In the genomic region with DNA sequence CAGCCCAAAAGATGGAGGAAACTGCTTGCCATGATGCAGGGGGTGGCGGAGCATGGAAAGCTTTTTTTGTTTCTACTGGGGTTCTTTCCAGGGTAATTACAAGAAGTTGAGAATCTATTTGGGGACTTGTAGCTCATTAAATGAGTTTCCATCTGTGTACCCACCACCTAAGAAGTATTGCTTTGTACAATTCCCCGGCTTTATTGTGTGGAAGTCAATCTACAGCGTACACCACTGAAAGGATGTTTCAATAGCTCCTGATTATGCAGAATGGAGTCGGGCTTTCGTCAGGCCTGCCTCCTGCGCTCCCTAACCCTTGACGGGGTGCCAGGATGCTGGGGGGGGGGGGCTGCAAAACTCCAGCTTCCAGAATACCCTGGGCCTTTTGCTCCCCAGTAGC, we compare ENCODE assay signal across 21 mouse cellular contexts.
DNase-seq lines count a peak whose midpoint lies in the region; ATAC-seq and TF ChIP-seq lines count a peak whose summit lies in the region.
"Had no signal": no experiment of that assay in that cellular context is flagged by ENCODE, and none has a peak within 500 bp of the region (broad histone marks: within the 10 kb centered on the region; RNA-seq: fewer than 3 reads in every experiment).

No protein-coding gene starts in this region.

- 0 out of 2 replicates have a peak, but pooled peaks have one; percentile 18 for ATAC-seq in midbrain, embryonic 13.5 days
- ATAC-seq in midbrain, postnatal 0 days (ENCODE audit: low FRiP score): no peak
- ATAC-seq in forebrain, embryonic 14.5 days: peak; percentile 82; the same call in 1 of the 2 replicates
- ATAC-seq in hindbrain, embryonic 13.5 days (ENCODE audit: low FRiP score): 0 out of 2 replicates have a peak, but pooled peaks have one; percentile 50
- ATAC-seq in neural tube, embryonic 14.5 days (ENCODE audit: low read depth): 0 out of 2 replicates have a peak, but pooled peaks have one; percentile 35
- ATAC-seq in activated CD4-positive, CD25-positive, alpha-beta regulatory T cell, adult 4 months: no peak
- ATAC-seq: intestine, embryonic 16.5 days had no signal

- peak overlapping the region; percentile 80 for H3K27ac ChIP-seq in midbrain, embryonic 13.5 days
- no peak overlapping the region for H3K27ac ChIP-seq in midbrain, postnatal 0 days (ENCODE audit: low read depth, low read length)
- no peak overlapping the region for H3K27ac ChIP-seq in forebrain, embryonic 14.5 days (ENCODE audit: low read depth, low read length)
- H3K27ac ChIP-seq in hindbrain, embryonic 13.5 days: peak overlapping the region; percentile 88
- H3K27ac ChIP-seq in neural tube, embryonic 14.5 days (ENCODE audit: low read depth, low read length): peak overlapping the region; percentile 66
- H3K27ac ChIP-seq: heart, adult 2 months; heart, embryonic 15.5 days; left cerebral cortex, adult 2 months; limb, embryonic 10.5 days had no signal

- H3K9ac ChIP-seq in midbrain, embryonic 13.5 days (replicated peaks): no peak overlapping the region
- H3K9ac ChIP-seq in midbrain, postnatal 0 days (replicated peaks; ENCODE audit: low read length, poor library complexity, severe bottlenecking): no peak overlapping the region
- H3K9ac ChIP-seq in forebrain, embryonic 14.5 days (ENCODE audit: low read length): no peak overlapping the region; the same call in 1 of the 2 replicates
- no peak overlapping the region for H3K9ac ChIP-seq in hindbrain, embryonic 13.5 days
- no peak overlapping the region for H3K9ac ChIP-seq in neural tube, embryonic 14.5 days (replicated peaks; ENCODE audit: low read depth, low read length)
- H3K9ac ChIP-seq: heart, embryonic 15.5 days had no signal

- no peak for DNase-seq in midbrain, postnatal 0 days (ENCODE audit: low spot score)
- peak; percentile 74 for DNase-seq in forebrain, embryonic 14.5 days (ENCODE audit: low spot score)
- no peak for DNase-seq in liver
- no peak for DNase-seq in ovary, postnatal 10 days (ENCODE audit: low spot score)
- DNase-seq: adrenal gland, adult 8-10 months; cerebellum, adult 18-20 months; gastrocnemius, postnatal 14 days; heart, adult 2 months; heart, postnatal 4 days; lung, adult 18-20 months had no signal

- no peak overlapping the region for H3K4me2 ChIP-seq in midbrain, embryonic 13.5 days (replicated peaks)
- H3K4me2 ChIP-seq in midbrain, postnatal 0 days (ENCODE audit: low read depth, low read length, poor library complexity, severe bottlenecking): no peak overlapping the region
- H3K4me2 ChIP-seq in forebrain, embryonic 14.5 days (ENCODE audit: low read length): no peak overlapping the region
- H3K4me2 ChIP-seq in hindbrain, embryonic 13.5 days: no peak overlapping the region
- no peak overlapping the region for H3K4me2 ChIP-seq in neural tube, embryonic 14.5 days (ENCODE audit: low read depth, low read length)
- H3K4me2 ChIP-seq: heart, embryonic 15.5 days; liver, embryonic 11.5 days had no signal

- H3K9me3 ChIP-seq in midbrain, embryonic 13.5 days: no peaks in the 10 kb centered on the region
- H3K9me3 ChIP-seq in midbrain, postnatal 0 days (ENCODE audit: low read length): no peaks in the 10 kb centered on the region
- H3K9me3 ChIP-seq in forebrain, embryonic 14.5 days (replicated peaks; ENCODE audit: control insufficient read depth, low read length): no peaks in the 10 kb centered on the region
- no peaks in the 10 kb centered on the region for H3K9me3 ChIP-seq in hindbrain, embryonic 13.5 days
- H3K9me3 ChIP-seq in neural tube, embryonic 14.5 days (ENCODE audit: control insufficient read depth, low read length): no peaks in the 10 kb centered on the region
- H3K9me3 ChIP-seq: heart, embryonic 15.5 days; limb, embryonic 10.5 days had no signal

- WGBS in midbrain, embryonic 13.5 days: 50% methylated on average over 7 of the region's 7 CpGs
- 57% methylated on average over 7 of the region's 7 CpGs for WGBS in midbrain, postnatal 0 days
- WGBS in forebrain, embryonic 14.5 days: 8% methylated on average over 7 of the region's 7 CpGs
- WGBS in hindbrain, embryonic 13.5 days: 36% methylated on average over 7 of the region's 7 CpGs
- WGBS in neural tube, embryonic 14.5 days: 38% methylated on average over 7 of the region's 7 CpGs

- no peaks in the 10 kb centered on the region for H3K27me3 ChIP-seq in midbrain, embryonic 13.5 days
- H3K27me3 ChIP-seq in midbrain, postnatal 0 days (ENCODE audit: insufficient read depth, low read length): no peaks in the 10 kb centered on the region
- no peaks in the 10 kb centered on the region for H3K27me3 ChIP-seq in forebrain, embryonic 14.5 days (replicated peaks; ENCODE audit: control insufficient read depth, insufficient read depth, low read length)
- no peaks in the 10 kb centered on the region for H3K27me3 ChIP-seq in hindbrain, embryonic 13.5 days
- no peaks in the 10 kb centered on the region for H3K27me3 ChIP-seq in neural tube, embryonic 14.5 days (ENCODE audit: control insufficient read depth, insufficient read depth, low read length)
- H3K27me3 ChIP-seq: heart, embryonic 15.5 days; megakaryocyte, embryonic 14.5 days had no signal

- peaks cover 43% of the 10 kb centered on the region for H3K4me1 ChIP-seq in midbrain, embryonic 13.5 days (replicated peaks)
- peaks cover 4% of the 10 kb centered on the region; the same call in 1 of the 2 replicates for H3K4me1 ChIP-seq in midbrain, postnatal 0 days (ENCODE audit: insufficient read depth, low read length)
- peaks cover 11% of the 10 kb centered on the region for H3K4me1 ChIP-seq in forebrain, embryonic 14.5 days (ENCODE audit: control insufficient read depth, insufficient read depth, low read length)
- peaks cover 48% of the 10 kb centered on the region for H3K4me1 ChIP-seq in hindbrain, embryonic 13.5 days (replicated peaks)
- peaks cover 22% of the 10 kb centered on the region for H3K4me1 ChIP-seq in neural tube, embryonic 14.5 days (ENCODE audit: control insufficient read depth, insufficient read depth, low read length)
- H3K4me1 ChIP-seq: heart, embryonic 15.5 days; megakaryocyte, embryonic 14.5 days had no signal

- no peak overlapping the region for H3K4me3 ChIP-seq in midbrain, embryonic 13.5 days (replicated peaks)
- no peak overlapping the region for H3K4me3 ChIP-seq in midbrain, postnatal 0 days (ENCODE audit: low read depth, low read length)
- no peak overlapping the region for H3K4me3 ChIP-seq in forebrain, embryonic 14.5 days (ENCODE audit: low read depth, low read length)
- no peak overlapping the region for H3K4me3 ChIP-seq in hindbrain, embryonic 13.5 days
- H3K4me3 ChIP-seq in neural tube, embryonic 14.5 days (ENCODE audit: low read depth, low read length): no peak overlapping the region
- H3K4me3 ChIP-seq: heart, adult 2 months; heart, embryonic 15.5 days; left cerebral cortex, adult 2 months; limb, embryonic 10.5 days; megakaryocyte, embryonic 14.5 days; myocyte had no signal

- no peaks in the 10 kb centered on the region for H3K36me3 ChIP-seq in midbrain, embryonic 13.5 days
- H3K36me3 ChIP-seq in midbrain, postnatal 0 days (ENCODE audit: insufficient read depth, low read length): no peaks in the 10 kb centered on the region
- no peaks in the 10 kb centered on the region for H3K36me3 ChIP-seq in forebrain, embryonic 14.5 days (ENCODE audit: control insufficient read depth, insufficient read depth, low read length)
- no peaks in the 10 kb centered on the region for H3K36me3 ChIP-seq in hindbrain, embryonic 13.5 days
- no peaks in the 10 kb centered on the region for H3K36me3 ChIP-seq in neural tube, embryonic 14.5 days (ENCODE audit: control insufficient read depth, insufficient read depth, low read length)
- H3K36me3 ChIP-seq: heart, embryonic 15.5 days; limb, embryonic 10.5 days had no signal

- no peak for TF ChIP-seq CTCF in midbrain, postnatal 0 days (IDR thresholded peaks at IDR 0.05)

Comparison
In these comparisons a context has a peak if more than half of its experiments do, and no peak if none do; other contexts are left out.
1. ATAC-seq: peak in midbrain, embryonic 13.5 days (single experiment), forebrain, embryonic 14.5 days (single experiment), hindbrain, embryonic 13.5 days (single experiment) and neural tube, embryonic 14.5 days (single experiment); none in midbrain, postnatal 0 days (single experiment) and activated CD4-positive, CD25-positive, alpha-beta regulatory T cell, adult 4 months (single experiment).
2. H3K27ac ChIP-seq: peak in midbrain, embryonic 13.5 days (single experiment), hindbrain, embryonic 13.5 days (single experiment) and neural tube, embryonic 14.5 days (single experiment); none in midbrain, postnatal 0 days (single experiment) and forebrain, embryonic 14.5 days (single experiment).